Mouse (Mus musculus) monocyte, adult 2 months (primary cell): ENCODE data around the gene Fam3b.

Source experiments
- DNase-seq, 2 experiments: peaks; one replicate each; pipeline ENCODE4 v3.0.0; 2022; ENCODE audit warnings: low spot score in 2 of 2, low read depth in 1 of 2

The Fam3b gene

GRCm38 (mm10) chr16:97421671-97422070 is 92.9 kb downstream of the Fam3b start:
- no peak for DNase-seq
